Mouse (Mus musculus): ENCODE data around the gene Nbl1.

Gene Nbl1

GRCm38 (mm10) chr4:139100326-139100725 lies 7.5 kb upstream of the Nbl1 start:
- DNase-seq (ENCODE audit: low read depth) = no peak

GRCm38 (mm10) chr4:139096201-139096600 lies 3.4 kb upstream of the Nbl1 start:
- DNase-seq (ENCODE audit: low read depth) = no peak

- no peak for DNase-seq (ENCODE audit: low read depth)
Measured at GRCm38 (mm10) chr4:139095406-139095805, 2.6 kb upstream of the Nbl1 start.

- no peak for DNase-seq (ENCODE audit: low read depth)
Measured at GRCm38 (mm10) chr4:139093196-139093530, 370 bp upstream of the Nbl1 start.

- no peak for DNase-seq (ENCODE audit: low read depth)
Measured at GRCm38 (mm10) chr4:139091478-139092355, 1.1 kb downstream of the Nbl1 start.

- no peak for DNase-seq (ENCODE audit: low read depth)
Measured at GRCm38 (mm10) chr4:139091066-139091465, 1.7 kb downstream of the Nbl1 start.

GRCm38 (mm10) chr4:139090303-139090940 lies 2.4 kb downstream of the Nbl1 start:
- DNase-seq (ENCODE audit: low read depth) = no peak

- no peak for DNase-seq (ENCODE audit: low read depth)
Measured at GRCm38 (mm10) chr4:139088982-139089671, 3.7 kb downstream of the Nbl1 start.

- no peak for DNase-seq (ENCODE audit: low read depth)
Measured at GRCm38 (mm10) chr4:139086984-139087383, 5.8 kb downstream of the Nbl1 start.

GRCm38 (mm10) chr4:139086037-139086436 lies 6.8 kb downstream of the Nbl1 start:
- DNase-seq (ENCODE audit: low read depth) = peak; percentile 66

- no peak for DNase-seq (ENCODE audit: low read depth)
Measured at GRCm38 (mm10) chr4:139085337-139085736, 7.5 kb downstream of the Nbl1 start.

- DNase-seq (ENCODE audit: low read depth) = no peak
Measured at GRCm38 (mm10) chr4:139082790-139083564, 9.8 kb downstream of the Nbl1 start.

- DNase-seq (ENCODE audit: low read depth) = no peak
Measured at GRCm38 (mm10) chr4:139081270-139081931, 11.4 kb downstream of the Nbl1 start.

- DNase-seq (ENCODE audit: low read depth) = no peak
Measured at GRCm38 (mm10) chr4:139080259-139080658, 12.5 kb downstream of the Nbl1 start.

- DNase-seq (ENCODE audit: low read depth) = no peak
Measured at GRCm38 (mm10) chr4:139079439-139079838, 13.4 kb downstream of the Nbl1 start.

GRCm38 (mm10) chr4:139078726-139079125 lies 14.1 kb downstream of the Nbl1 start:
- DNase-seq (ENCODE audit: low read depth) = no peak

- DNase-seq (ENCODE audit: low read depth) = no peak
Measured at GRCm38 (mm10) chr4:139078313-139078712, 14.5 kb downstream of the Nbl1 start.

- no peak for DNase-seq (ENCODE audit: low read depth)
Measured at GRCm38 (mm10) chr4:139075915-139076314, 16.9 kb downstream of the Nbl1 start.

- no peak for DNase-seq (ENCODE audit: low read depth)
Measured at GRCm38 (mm10) chr4:139075041-139075711, 17.6 kb downstream of the Nbl1 start, which contains the start of gene Htr6. Gene Htr6 (minus strand): TSS chr4:139075570.

- no peak for DNase-seq (ENCODE audit: low read depth)
Measured at GRCm38 (mm10) chr4:139074060-139074459, 18.7 kb downstream of the Nbl1 start.

GRCm38 (mm10) chr4:139068287-139068686 lies 24.5 kb downstream of the Nbl1 start:
- no peak for DNase-seq (ENCODE audit: low read depth)

Measured in fibroblast of lung, adult 2 months (primary cell).